Mouse (Mus musculus) right cerebral cortex, postnatal 36 days (tissue): ENCODE data around the gene Prkar1b.

Experiments used
- DNase-seq, 2 experiments: peaks; one replicate each; pipeline ENCODE4 v3.0.0; 2022; ENCODE audit warnings: low spot score in 2 of 2, mixed read lengths in 1 of 2

Gene Prkar1b

DNA sequence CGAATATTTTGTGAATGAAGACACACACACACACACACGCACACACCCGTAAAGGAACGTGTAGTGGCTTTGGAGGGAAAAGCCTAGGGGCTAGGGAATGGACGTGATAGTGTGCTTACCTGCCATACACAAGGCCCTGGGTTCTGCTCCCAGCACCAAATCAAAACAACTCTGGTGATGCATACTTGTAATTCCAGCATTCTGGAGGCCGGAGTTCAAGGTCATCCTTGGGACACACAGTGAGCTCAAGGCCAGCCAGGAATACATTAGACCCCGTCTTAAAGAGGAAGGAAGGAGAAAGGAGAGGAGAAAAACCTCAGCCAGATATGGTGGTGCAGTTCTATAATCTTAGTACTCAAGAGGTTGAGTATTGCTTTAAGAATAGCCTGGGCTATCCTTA is 150.1 kb downstream of the Prkar1b start:
- no peak for DNase-seq

- no peak for DNase-seq
Measured at GRCm38 (mm10) chr5:138997936-138998580, 151.7 kb downstream of the Prkar1b start.

DNA sequence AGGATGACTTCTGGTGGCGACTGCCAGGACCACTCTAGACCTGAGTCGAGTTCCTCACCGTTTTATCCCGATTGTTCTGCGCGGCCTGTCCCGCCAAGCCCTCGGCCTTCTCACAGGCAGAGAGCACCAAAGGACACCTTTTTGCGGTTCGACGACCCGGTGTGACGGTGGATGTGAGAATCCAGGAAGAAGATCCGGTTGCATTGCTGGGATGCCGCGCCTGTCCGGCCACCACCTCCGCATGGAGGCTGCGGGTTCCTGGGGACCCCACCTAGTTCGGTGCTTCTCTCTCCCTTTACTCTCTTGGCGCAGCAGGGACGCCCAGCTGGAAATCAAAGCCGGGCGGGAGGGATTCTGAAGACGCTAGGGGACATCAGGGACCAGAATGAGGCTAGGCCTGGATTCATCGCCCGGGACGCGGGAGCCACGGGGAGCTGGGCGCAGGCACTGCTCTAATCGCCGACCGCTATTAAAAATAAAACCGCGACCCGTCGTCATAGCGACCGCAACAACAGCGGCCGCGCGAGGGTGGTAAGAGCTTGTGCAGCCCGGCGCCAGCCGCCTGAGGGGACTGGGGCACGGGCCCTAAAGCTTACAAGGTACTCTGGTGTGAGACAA is 152.5 kb downstream of the Prkar1b start, which contains the start of gene Pdgfa:
Pdgfa (minus strand) TSS at position 200 of the 618 bp plus-strand sequence.
- peak in 1 of 2 experiments; percentile 32 for DNase-seq

GRCm38 (mm10) chr5:138996322-138997073 is 153.3 kb downstream of the Prkar1b start:
- DNase-seq, result peak in 1 of 2 experiments; percentile 28

GRCm38 (mm10) chr5:138995721-138996311 is 154.0 kb downstream of the Prkar1b start:
- peak in 1 of 2 experiments; percentile 59 for DNase-seq

- DNase-seq, result peak; percentile 60 to 69
Measured at GRCm38 (mm10) chr5:138994786-138995720, 154.7 kb downstream of the Prkar1b start.

- DNase-seq, result peak in 1 of 2 experiments; percentile 22
Measured at GRCm38 (mm10) chr5:138994108-138994785, 155.6 kb downstream of the Prkar1b start.

DNA sequence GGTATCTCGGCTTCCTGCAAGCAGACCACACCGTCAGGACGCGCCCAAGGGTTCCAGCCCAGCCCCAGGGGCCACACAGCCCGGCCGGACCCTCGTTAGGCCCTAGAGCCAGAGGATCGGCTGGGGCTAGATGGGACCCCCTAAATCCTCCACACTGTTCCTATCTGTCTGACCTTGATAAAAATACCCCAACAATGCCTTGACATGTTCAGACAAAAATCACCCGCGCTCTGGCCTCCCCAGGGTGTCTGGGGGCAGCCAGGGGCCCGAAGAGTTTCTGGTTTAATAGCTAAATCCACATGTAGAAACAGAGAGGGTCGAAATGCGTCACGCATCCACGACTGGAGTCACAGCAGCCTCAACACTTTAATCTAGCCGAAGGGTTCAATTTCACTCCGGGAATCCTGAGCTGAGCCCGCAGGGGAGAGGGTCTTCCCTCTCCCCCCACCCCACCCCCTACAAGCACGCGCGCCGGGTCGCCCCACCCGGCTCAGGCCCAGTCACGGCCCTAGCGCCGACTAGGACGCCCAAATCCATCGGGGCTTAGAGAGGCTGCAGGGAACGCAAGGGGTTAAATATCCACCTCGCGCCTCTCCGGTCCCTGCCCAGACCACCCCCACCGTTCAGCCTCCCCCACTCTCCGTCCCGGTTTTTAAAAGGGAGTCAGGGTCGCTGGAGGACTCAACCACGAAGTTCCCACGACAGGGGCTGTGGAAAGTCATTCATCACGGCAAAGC is 156.3 kb downstream of the Prkar1b start:
- DNase-seq, result no peak

DNA sequence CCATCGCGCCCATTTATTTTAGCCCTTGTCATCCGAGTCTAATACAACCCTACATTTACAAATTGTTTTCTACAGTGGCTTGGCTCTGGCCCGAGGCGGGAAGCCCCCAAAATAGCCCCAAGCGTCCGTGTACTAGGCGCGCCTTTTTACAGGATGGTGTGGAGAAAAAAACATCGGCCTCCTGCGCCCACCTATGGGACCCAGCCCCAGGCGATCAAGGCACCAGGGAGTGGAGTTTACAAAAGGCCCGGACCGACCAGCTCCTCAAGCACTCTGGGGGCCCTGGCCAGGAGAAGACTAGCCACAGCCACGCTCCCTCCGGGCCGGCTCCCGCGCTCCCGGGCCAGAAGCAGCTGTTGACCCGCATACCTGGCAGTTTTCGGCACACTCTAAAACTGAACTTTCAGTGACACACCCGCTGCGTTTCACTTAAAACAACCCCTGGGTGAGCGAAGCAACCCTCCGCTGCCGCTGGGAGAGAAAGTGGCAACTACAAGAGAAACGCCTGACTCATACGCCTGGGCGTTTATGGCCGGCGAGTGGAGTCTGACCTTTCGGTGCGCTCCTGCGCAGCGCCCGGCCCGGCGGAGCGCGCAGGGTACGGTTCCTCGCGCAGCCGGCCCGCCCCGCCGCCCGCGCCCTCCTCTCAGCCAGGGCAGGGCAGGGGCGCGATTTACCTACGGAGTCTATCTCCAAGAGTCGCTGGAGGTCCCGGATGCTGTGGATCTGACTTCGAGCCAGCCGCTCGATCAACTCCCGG is 157.0 kb downstream of the Prkar1b start:
- DNase-seq, result no peak

DNA sequence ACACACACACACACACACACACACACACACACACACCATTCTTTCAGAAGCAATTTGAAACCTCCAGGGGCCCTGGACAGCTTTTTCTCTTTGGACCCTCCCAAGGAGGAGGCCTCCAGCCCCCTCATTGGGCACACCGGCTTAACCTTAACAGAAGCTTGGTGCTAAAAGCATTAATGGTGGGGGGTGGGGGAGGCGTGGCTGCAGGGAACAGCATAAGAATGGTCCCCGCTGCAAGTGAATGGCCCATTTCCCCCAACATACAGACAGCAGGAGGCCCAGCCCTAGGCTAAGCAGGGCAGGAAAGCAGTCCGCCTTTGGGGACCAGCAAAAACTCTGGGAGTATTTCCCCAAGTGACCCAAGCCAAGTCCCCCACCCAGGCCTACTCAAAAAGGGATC is 158.1 kb downstream of the Prkar1b start:
- DNase-seq, result no peak

DNA sequence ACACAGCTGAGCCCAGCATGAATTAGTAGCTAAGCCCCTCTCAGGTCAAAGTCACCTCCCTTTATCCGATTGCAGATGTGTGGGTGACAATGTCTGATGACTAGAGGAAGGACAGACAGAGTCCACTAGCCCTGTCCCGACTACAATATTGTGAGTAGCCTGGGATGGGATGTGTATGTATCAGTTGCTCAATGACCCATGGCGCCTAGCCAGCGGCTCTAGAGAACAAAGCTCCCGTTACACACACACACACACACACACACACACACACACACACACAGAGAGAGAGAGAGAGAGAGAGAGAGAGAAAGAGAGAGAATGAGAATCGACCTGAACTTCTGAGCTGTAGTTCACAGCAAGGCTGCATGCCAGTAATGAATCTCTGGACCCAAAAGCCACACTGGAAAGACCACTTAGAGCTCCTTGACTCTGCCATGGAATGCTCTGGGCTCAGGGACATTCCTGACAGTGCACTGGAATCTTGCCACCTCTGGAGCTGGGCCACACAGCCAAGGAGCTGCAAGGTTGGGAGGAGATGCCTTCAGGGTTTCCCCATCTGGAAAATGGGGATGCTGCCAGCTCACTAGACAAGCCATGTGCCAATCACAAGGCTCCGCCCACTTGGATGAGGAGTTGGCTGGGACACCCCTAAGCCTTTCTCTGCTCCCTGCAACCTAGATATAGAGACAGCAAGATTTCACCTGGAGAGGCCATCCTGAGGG is 159.0 kb downstream of the Prkar1b start:
- DNase-seq, result no peak

DNA sequence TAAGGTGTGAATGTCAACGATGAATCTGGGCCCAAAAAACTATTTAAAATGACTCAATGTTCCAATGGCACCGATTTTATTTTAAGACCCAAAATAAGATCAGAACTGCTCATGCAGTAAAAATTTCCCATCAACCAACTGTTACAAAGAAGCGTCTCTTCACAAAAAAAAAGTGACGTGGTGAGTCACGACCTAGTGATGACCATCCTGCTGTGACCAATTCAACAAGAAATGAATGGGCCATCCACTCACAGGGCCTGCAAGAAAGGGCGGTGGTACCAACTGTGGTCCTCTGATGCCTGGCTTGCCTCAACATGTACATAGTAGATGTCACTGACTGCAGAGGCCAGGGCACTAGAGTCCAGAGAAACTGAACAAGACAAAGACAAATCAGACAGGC is 160.2 kb downstream of the Prkar1b start:
- no peak for DNase-seq

- DNase-seq, result no peak
Measured at GRCm38 (mm10) chr5:138988764-138989163, 161.0 kb downstream of the Prkar1b start.

GRCm38 (mm10) chr5:138987994-138988393 is 161.8 kb downstream of the Prkar1b start:
- no peak for DNase-seq

GRCm38 (mm10) chr5:138981921-138982320 is 167.9 kb downstream of the Prkar1b start:
- no peak for DNase-seq

DNA sequence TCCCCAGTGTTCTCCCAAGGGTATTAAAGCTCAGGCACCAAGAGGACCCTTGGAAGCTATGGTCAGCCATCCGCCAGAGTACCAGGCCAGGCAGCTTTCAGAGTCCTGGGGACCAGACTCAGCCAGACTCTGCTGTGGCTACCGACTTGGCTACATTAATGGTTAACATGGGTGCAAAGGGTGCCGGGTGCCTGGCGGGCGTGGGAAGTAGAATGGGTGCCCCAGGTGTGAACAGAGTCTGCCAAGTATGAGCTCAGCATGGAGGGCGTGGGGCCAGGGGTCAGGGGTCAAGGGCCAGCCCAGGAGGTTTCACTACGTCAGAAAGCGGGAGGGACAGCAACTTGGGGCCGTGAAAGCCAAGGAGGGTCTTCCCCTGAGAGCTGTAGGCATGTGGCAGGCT is 169.2 kb downstream of the Prkar1b start:
- DNase-seq, result no peak

- peak in 1 of 2 experiments; percentile 26 for DNase-seq
Measured at GRCm38 (mm10) chr5:138979840-138980239, 170.0 kb downstream of the Prkar1b start.

- DNase-seq, result no peak
Measured at GRCm38 (mm10) chr5:138977759-138978158, 172.0 kb downstream of the Prkar1b start.
